Mouse (Mus musculus) hindbrain, embryonic 15.5 days (tissue): Measurements from ENCODE around the gene Mns1. TPM values are rescaled to one million over a fixed set of nuclear protein-coding genes. Genes with fewer than 3 reads are reported as not detected.
"Not testable (repeated sequence)": the region's sequence is repeated elsewhere in the genome, so short reads cannot be mapped to it uniquely, and the experiment has no call there.

ENCODE experiments used
- ATAC-seq: fragments of 200-750 bp; cut with Nextera tagmentation; 2 replicates; pipeline ENCODE4 v1.8.0; 2017; ENCODE audit warnings: low read depth, moderate number of reproducible peaks, moderate TSS enrichment; ENCODE audit not compliant: low FRiP score
- H3K27ac ChIP-seq: fragments of 300-500 bp; sonication (generic); replicated peaks from 2 replicates; pipeline ENCODE4 v1.5.1; 2015; ENCODE audit warnings: mild to moderate bottlenecking, inconsistent platforms
- H3K27me3 ChIP-seq: fragments of 300-500 bp; sonication (generic); 2 replicates; pipeline ENCODE4 v1.6.1; 2015; ENCODE audit warnings: control low read depth, inconsistent platforms
- H3K36me3 ChIP-seq: fragments of 300-500 bp; sonication (generic); 2 replicates; pipeline ENCODE4 v1.6.1; 2015; ENCODE audit warnings: control low read depth, inconsistent platforms
- H3K4me1 ChIP-seq: fragments of 300-500 bp; sonication (generic); replicated peaks from 2 replicates; pipeline ENCODE4 v1.6.1; 2015; ENCODE audit warnings: control low read depth, inconsistent platforms
- H3K4me2 ChIP-seq: fragments of 300-500 bp; sonication (generic); 2 replicates; pipeline ENCODE4 v1.6.1; 2015; ENCODE audit warnings: moderate library complexity, mild to moderate bottlenecking, inconsistent platforms
- H3K4me3 ChIP-seq: fragments of 300-500 bp; sonication (generic); 2 replicates; pipeline ENCODE4 v1.5.1; 2015; ENCODE audit warnings: mild to moderate bottlenecking, inconsistent platforms
- H3K9ac ChIP-seq: fragments of 300-500 bp; sonication (generic); 2 replicates; pipeline ENCODE4 v1.6.1; 2015; ENCODE audit warnings: inconsistent platforms
- H3K9me3 ChIP-seq: fragments of 300-500 bp; sonication (generic); 2 replicates; pipeline ENCODE4 v1.6.1; 2016; ENCODE audit warnings: control low read depth, inconsistent platforms
- WGBS: fragments of 180-500 bp; shearing (Covaris S2); methylation state at CpG from one replicate; pipeline ENCODE4 v1.1.7; 2015; 5-methylcytosine and 5-hydroxymethylcytosine counted together
- polyA plus RNA-seq: library from polyadenylated mRNA; unstranded; fragments of >200 nt; fragmentation: Nextera tagmentation; extraction: Ambion mirVana; gene quantifications from 2 replicates; pipeline ENCODE4 v1.2.1, GENCODE M21; 2015

The Mns1 gene
- polyA plus RNA-seq, 1 experiment from 2014 or later = 10.4 TPM

DNA sequence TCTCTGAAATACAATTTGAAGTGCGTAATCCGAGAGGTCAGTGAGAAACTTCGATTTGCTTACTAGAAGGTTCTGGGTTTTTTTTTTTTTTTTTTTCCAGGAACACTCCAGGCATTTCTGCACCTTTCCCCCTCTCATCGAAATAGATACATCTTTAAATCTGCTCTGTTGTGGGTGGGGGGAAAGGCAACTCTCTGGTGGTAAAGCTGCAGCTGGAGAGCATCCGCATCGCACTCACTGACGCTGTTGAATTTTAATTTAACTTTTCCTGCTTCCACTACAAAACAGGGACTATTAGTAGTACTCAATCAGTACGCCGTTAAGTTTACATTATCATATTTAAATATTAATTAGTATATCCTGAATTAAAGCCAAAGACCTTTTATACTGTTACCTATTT is 938 bp downstream of the Mns1 start:
- Histone ChIP-seq H3K4me3 (peak overlapping the region; percentile 59), H3K9me3 (no peaks in the 10 kb centered on the region), H3K27ac (no peak overlapping the region), H3K4me2 (peak overlapping the region; percentile 96), H3K9ac (peak overlapping the region; percentile 45), H3K36me3 (no peaks in the 10 kb centered on the region), H3K4me1 (peaks cover 8% of the 10 kb centered on the region), H3K27me3 (no peaks in the 10 kb centered on the region)
- 2% methylated on average over 9 of the region's 9 CpGs for WGBS
- no peak for ATAC-seq

GRCm38 (mm10) chr9:72440358-72440757 is 2.5 kb downstream of the Mns1 start:
- Histone ChIP-seq H3K27ac (no peak overlapping the region), H3K9me3 (no peaks in the 10 kb centered on the region), H3K4me2 (no peak overlapping the region), H3K27me3 (no peaks in the 10 kb centered on the region), H3K4me3 (no peak overlapping the region), H3K4me1 (peaks cover 8% of the 10 kb centered on the region), H3K9ac (no peak overlapping the region), H3K36me3 (no peaks in the 10 kb centered on the region)
- no peak for ATAC-seq
- 99% methylated on average over 4 of the region's 4 CpGs for WGBS

DNA sequence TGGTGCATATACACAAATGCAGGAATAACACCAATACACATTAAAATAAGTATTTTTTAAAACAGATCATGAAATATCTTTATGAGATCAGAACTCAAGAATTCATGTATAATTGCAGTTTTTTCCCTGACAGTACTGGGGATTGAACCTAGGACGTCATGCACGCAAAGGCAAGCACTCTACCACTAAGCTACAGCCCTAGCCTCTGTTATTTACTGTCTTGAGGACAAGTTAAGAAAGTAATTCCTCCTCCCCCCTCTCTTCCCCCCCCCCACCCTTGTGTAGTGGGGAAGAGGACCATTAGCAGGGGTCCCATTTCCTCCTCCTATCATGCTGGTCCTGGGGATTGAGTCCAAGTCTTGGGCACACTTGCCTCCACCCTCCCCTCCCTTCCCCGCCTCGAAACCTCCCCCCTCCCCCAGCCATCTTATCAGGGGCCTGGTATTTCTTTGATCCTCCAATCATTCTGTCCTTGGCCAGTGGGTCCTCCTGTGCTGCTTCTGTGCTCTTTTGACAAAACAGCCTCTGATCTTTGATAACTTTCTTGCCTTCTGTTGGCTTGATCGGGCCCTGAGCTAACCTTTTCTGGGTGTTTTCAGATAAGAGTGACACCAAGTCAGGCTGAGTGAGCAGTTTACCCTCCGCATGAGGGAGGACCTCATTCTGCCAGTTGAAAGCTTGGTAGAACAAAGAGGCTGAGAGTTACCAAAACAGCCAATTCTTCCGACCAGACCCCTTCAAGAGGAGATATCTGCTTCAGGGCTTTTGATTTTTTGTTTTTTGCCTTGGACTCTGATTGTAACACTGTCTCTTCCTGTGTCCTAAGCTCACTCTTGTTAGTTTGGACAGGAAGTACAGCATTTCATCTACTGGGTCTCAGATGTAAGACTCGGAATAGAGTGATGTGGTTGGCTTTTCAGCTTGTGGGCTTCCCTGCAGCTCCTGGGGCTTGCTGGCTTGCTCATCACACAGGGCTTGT is 3.4 kb downstream of the Mns1 start:
- 78% methylated on average over 8 of the region's 8 CpGs for WGBS
- Histone ChIP-seq H3K27ac (no peak overlapping the region), H3K36me3 (no peaks in the 10 kb centered on the region), H3K4me1 (peaks cover 8% of the 10 kb centered on the region), H3K9ac (no peak overlapping the region), H3K27me3 (no peaks in the 10 kb centered on the region), H3K9me3 (no peaks in the 10 kb centered on the region), H3K4me3 (no peak overlapping the region), H3K4me2 (no peak overlapping the region)
- ATAC-seq = no peak

DNA sequence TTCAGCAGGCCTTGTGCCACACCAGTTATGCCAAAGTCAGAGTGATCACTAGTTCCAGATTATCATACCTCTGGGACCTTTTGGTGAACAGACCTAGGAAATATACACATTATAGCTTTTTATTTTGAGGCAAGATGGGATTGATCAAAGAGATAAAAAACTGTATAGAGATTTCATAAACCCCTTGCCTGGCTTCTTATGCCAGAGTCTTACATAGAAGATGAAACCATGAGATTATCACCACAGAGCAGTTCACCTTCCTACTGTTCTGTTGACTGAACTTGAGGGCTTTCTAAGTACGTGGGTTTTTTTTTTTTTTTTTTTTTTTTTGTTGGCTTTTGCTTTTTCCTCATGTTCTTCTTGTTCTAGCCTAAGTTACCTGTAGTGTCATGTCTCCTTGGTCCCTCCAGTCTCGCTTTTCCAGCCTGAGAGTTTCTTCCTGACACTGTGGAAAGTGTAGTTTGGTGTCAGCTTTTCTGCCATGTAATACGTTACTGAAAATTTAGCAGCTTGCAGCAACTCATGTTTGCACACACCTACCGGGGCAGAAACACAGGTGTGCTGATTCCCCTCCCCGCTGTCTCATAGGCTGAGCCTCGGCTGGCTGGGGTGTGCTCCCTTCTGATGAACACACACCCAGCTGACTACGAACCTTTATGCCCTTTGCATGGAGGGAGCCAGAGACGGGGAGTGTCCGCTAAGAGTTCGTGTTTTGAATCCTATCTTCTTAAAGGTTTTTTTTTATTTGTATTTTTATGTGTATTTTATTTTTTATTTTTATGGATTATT is 4.3 kb downstream of the Mns1 start:
- Histone ChIP-seq H3K4me2 (no peak overlapping the region), H3K4me1 (peaks cover 8% of the 10 kb centered on the region), H3K36me3 (no peaks in the 10 kb centered on the region), H3K9me3 (no peaks in the 10 kb centered on the region), H3K27ac (no peak overlapping the region), H3K9ac (no peak overlapping the region), H3K27me3 (no peaks in the 10 kb centered on the region), H3K4me3 (no peak overlapping the region)
- WGBS = 95% methylated on average over 10 of the region's 10 CpGs
- no peak for ATAC-seq

- ATAC-seq = no peak
- Histone ChIP-seq H3K9me3 (no peaks in the 10 kb centered on the region), H3K4me3 (no peak overlapping the region), H3K4me2 (no peak overlapping the region), H3K9ac (no peak overlapping the region), H3K4me1 (no peaks in the 10 kb centered on the region), H3K27ac (no peak overlapping the region), H3K36me3 (no peaks in the 10 kb centered on the region), H3K27me3 (no peaks in the 10 kb centered on the region)
- 45% methylated on average over 8 of the region's 8 CpGs for WGBS
Measured at GRCm38 (mm10) chr9:72448026-72448425, 10.2 kb downstream of the Mns1 start.

DNA sequence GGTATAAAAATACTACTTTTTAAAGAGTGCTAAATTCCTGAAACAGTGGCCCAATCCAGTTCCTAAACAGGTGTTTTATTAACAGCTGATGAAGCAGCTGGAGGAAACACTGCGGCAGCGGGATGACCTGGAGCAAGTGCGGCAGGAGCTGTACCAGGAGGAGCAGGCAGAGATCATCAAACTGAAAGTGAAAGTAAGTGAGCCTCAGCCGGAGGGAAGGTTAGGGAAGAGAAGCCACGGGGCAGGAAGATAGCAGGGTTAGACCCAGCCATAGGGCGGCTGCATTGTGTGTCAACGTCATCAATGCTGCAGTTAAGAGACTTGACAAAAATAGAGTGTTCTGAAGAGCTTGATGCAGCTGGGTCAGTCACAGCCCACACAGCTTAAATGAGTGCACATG is 11.6 kb downstream of the Mns1 start:
- ATAC-seq = no peak
- Histone ChIP-seq H3K4me2 (no peak overlapping the region), H3K36me3 (no peaks in the 10 kb centered on the region), H3K4me3 (no peak overlapping the region), H3K4me1 (no peaks in the 10 kb centered on the region), H3K27ac (no peak overlapping the region), H3K27me3 (no peaks in the 10 kb centered on the region), H3K9ac (no peak overlapping the region), H3K9me3 (no peaks in the 10 kb centered on the region)
- WGBS = 82% methylated on average over 7 of the region's 7 CpGs

DNA sequence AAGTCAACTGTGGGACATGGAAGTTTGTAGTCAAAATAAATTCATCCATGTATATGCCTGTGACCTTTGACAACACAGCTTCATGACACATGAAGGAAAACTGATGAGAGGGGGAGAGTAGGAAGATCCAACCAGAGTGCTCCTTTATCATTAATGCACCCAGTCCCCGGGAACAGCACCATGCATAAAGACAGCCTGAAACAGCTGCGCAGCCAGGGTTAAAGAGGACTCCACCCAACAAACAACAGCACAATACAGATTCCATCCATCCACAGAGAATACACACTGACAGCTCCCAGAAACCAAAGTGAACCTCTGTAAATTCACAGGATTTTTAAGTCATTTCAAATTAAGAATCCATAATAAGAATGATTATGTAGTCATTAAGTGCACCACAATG is 12.0 kb downstream of the Mns1 start:
- Histone ChIP-seq H3K27ac (no peak overlapping the region), H3K36me3 (no peaks in the 10 kb centered on the region), H3K4me1 (no peaks in the 10 kb centered on the region), H3K4me3 (no peak overlapping the region), H3K4me2 (no peak overlapping the region), H3K9me3 (no peaks in the 10 kb centered on the region), H3K27me3 (no peaks in the 10 kb centered on the region), H3K9ac (no peak overlapping the region)
- 71% methylated on average over 2 of the region's 2 CpGs for WGBS
- ATAC-seq = no peak

- Histone ChIP-seq H3K9ac (no peak overlapping the region), H3K4me2 (no peak overlapping the region), H3K27me3 (no peaks in the 10 kb centered on the region), H3K4me3 (no peak overlapping the region), H3K36me3 (no peaks in the 10 kb centered on the region), H3K27ac (no peak overlapping the region), H3K9me3 (no peaks in the 10 kb centered on the region), H3K4me1 (no peaks in the 10 kb centered on the region)
- WGBS = 93% methylated on average over 1 of the region's 1 CpGs
- ATAC-seq = no peak
Measured at GRCm38 (mm10) chr9:72450363-72450762, 12.6 kb downstream of the Mns1 start.

GRCm38 (mm10) chr9:72451111-72451510 is 13.3 kb downstream of the Mns1 start:
- H3K27ac ChIP-seq = no peak overlapping the region
- no peaks in the 10 kb centered on the region for H3K27me3 ChIP-seq
- H3K4me1 ChIP-seq = no peaks in the 10 kb centered on the region
- H3K4me3 ChIP-seq = no peak overlapping the region
- no peak for ATAC-seq
- no peaks in the 10 kb centered on the region for H3K36me3 ChIP-seq
- H3K9me3 ChIP-seq = no peaks in the 10 kb centered on the region
- no peak overlapping the region for H3K4me2 ChIP-seq
- H3K9ac ChIP-seq = no peak overlapping the region
- 88% methylated on average over 6 of the region's 6 CpGs for WGBS

- not testable (repeated sequence) for H3K9me3 ChIP-seq, H3K4me1 ChIP-seq, H3K27me3 ChIP-seq, ATAC-seq, H3K4me3 ChIP-seq, H3K27ac ChIP-seq, H3K9ac ChIP-seq, H3K4me2 ChIP-seq, H3K36me3 ChIP-seq
Measured at GRCm38 (mm10) chr9:72454281-72454680, 16.5 kb downstream of the Mns1 start.

DNA sequence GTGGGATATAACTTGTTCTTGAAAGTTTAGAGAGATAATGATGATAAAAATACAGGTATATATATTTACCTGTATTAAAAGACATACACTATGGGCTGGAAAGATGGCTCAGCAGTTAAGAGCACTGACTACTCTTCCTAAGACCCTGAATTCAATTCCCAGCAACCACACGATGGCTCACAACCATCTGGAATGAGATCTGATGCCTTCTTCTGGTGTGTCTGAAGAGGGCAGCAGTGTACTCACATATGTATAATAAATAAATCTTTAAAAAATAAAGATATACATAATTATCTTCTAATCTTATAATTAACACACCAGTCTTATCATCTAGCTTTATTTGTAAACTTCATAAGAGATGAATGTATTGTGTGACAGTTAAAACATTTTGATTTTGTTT is 18.6 kb downstream of the Mns1 start:
- Histone ChIP-seq H3K27ac (no peak overlapping the region), H3K4me3 (no peak overlapping the region), H3K9ac (no peak overlapping the region), H3K27me3 (no peaks in the 10 kb centered on the region), H3K4me2 (no peak overlapping the region), H3K9me3 (no peaks in the 10 kb centered on the region), H3K36me3 (no peaks in the 10 kb centered on the region), H3K4me1 (no peaks in the 10 kb centered on the region)
- WGBS = 36% methylated on average over 1 of the region's 1 CpGs
- no peak for ATAC-seq

GRCm38 (mm10) chr9:72458233-72458632 is 20.4 kb downstream of the Mns1 start:
- peak; percentile 85 for ATAC-seq
- Histone ChIP-seq H3K36me3 (no peaks in the 10 kb centered on the region), H3K4me2 (no peak overlapping the region), H3K9me3 (no peaks in the 10 kb centered on the region), H3K4me1 (no peaks in the 10 kb centered on the region), H3K4me3 (no peak overlapping the region), H3K9ac (no peak overlapping the region), H3K27ac (no peak overlapping the region), H3K27me3 (no peaks in the 10 kb centered on the region)
- 21% methylated on average over 5 of the region's 5 CpGs for WGBS
